Mouse (Mus musculus) Patski (cell line): ENCODE measurements around the gene Dab1. TPM values are rescaled to one million over a fixed set of nuclear protein-coding genes. Genes with fewer than 3 reads are reported as not detected.

Source experiments
- ATAC-seq: fragments of 100-300 bp; one replicate; pipeline ENCODE4 v1.8.0; 2021
- CTCF ChIA-PET: fragments of 350-600 bp; sonication (Branson Sonifier 250); formaldehyde crosslinking; loops from one replicate; lab custom pipeline; 2022; ENCODE audit warnings: inconsistent platforms; lab: Charles Lee
- POLR2A ChIA-PET: fragments of 350-600 bp; sonication (Branson Sonifier 250); formaldehyde crosslinking; loops from one replicate; lab custom pipeline; 2022; ENCODE audit warnings: antibody characterized with exemption, inconsistent platforms; lab: Charles Lee
- DNase-seq: peaks from one replicate; pipeline ENCODE4 v3.0.0-alpha.2; 2011; ENCODE audit warnings: low read depth, low spot score
- H3K27me3 ChIP-seq: fragments of 371-371 bp; one replicate; pipeline ENCODE4 v1.5.1; 2021
- CTCF ChIP-seq: fragments of 100-300 bp; IDR thresholded peaks from one replicate; pipeline ENCODE4 v1.5.1; 2021
- in situ Hi-C: fragments of 300-500 bp; cut with MboI; formaldehyde crosslinking; loops from 3 replicates; pipeline ENCODE4 v1.11.1; 2018; ENCODE audit warnings: low pct_unique_long_range_greater_than_20kb, mixed read lengths
- polyA plus RNA-seq: library from polyadenylated mRNA; unstranded; gene quantifications from one replicate; pipeline ENCODE4 v1.2.3, GENCODE M21; 2021

The Dab1 gene
- polyA plus RNA-seq, 1 experiment from 2014 or later = 0.08 TPM

DNA sequence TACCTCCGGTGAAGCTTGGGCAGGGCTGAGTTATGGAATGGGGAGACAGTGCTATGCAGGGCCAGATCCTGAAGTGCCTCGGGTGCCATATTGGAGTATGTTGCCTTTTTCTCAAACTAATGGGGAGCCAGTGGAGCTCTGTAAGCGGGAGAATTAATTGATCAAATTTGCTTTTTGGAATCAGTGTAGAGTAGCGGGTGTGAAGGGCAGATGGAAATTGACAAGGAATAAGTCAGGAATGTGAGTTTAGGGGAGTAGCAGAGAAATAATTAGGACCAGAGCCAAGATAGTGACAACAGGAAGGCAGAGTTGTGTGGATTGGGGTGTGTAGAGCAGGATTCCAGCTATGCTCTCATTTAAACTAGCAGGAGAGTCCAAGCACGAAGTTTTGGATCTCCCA lies 784.9 kb downstream of the Dab1 start:
- no peaks in the 10 kb centered on the region for H3K27me3 ChIP-seq
- in situ Hi-C loops = no loop called here
- no peak for TF ChIP-seq CTCF
- DNase-seq = no peak
- ChIA-PET CTCF (no interaction called here), POLR2A (no interaction called here)
- no peak for ATAC-seq

DNA sequence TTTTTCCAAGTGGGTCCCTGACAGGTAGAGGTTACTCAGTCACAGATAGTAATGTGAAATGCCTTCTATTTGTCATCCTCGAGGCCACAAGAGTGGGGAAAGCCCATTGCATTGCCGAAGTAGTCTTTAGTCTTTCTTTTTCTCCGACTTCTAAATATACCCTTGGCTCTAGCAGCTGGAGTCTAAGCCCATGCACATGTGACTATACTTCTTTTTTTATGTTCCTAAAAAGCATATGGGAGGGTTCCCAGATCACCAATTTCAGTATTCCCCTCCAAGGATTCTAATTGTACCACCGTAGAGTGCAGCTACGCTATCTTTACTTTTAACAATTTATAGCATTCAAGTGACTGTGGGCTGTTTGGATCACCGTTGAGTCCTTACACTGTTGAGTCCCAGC lies 791.8 kb downstream of the Dab1 start:
- DNase-seq (no peak), ATAC-seq (no peak)
- ChIA-PET POLR2A (no interaction called here), CTCF (no interaction called here)
- in situ Hi-C loops = no loop called here
- TF ChIP-seq CTCF = no peak
- H3K27me3 ChIP-seq = peaks cover 3% of the 10 kb centered on the region

DNA sequence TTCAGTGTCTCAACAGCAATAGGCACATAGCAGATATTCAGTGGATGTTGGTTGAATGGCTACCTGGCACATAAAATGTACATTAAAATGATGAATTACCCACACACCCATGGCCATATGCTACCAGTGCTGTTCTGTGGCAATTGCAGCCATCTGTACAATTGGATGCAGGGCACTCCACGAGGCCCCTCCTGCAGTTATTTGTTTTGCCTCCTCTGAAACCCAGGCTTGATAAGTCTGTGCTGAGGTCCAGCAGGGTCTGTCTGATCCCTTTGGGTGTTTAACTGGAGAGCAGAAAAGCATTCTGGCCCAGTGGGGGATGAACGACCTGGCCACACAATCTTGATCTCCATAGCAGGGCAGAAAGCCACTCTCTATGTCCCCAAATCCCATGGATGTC lies 796.3 kb downstream of the Dab1 start:
- no peak for DNase-seq
- peaks cover 3% of the 10 kb centered on the region for H3K27me3 ChIP-seq
- TF ChIP-seq CTCF = no peak
- POLR2A ChIA-PET = no interaction called here
- ATAC-seq = no peak
- CTCF ChIA-PET = no interaction called here
- in situ Hi-C loops = no loop called here

DNA sequence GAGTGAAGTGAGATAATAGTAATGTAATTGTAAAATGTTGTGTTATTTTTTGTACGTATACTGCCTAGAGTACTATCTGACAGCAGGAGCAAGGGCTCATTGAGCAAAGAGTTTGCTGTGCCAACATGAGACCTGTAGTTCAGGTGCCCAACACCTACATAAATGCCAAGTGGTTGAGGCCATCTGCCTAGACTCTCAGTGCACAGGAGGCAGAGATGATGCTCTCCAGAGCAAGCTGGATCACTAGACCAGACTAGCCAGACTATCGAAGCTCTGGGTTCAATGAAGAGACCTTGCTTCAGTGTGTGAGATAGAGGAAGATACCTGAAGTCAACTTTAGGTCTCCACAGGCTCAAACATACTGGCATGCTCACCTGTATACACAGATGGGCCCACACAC lies 799.2 kb downstream of the Dab1 start:
- no peak for TF ChIP-seq CTCF
- ChIA-PET POLR2A (no interaction called here), CTCF (no interaction called here)
- ATAC-seq (no peak), DNase-seq (no peak)
- H3K27me3 ChIP-seq = no peaks in the 10 kb centered on the region
- in situ Hi-C loops = no loop called here

DNA sequence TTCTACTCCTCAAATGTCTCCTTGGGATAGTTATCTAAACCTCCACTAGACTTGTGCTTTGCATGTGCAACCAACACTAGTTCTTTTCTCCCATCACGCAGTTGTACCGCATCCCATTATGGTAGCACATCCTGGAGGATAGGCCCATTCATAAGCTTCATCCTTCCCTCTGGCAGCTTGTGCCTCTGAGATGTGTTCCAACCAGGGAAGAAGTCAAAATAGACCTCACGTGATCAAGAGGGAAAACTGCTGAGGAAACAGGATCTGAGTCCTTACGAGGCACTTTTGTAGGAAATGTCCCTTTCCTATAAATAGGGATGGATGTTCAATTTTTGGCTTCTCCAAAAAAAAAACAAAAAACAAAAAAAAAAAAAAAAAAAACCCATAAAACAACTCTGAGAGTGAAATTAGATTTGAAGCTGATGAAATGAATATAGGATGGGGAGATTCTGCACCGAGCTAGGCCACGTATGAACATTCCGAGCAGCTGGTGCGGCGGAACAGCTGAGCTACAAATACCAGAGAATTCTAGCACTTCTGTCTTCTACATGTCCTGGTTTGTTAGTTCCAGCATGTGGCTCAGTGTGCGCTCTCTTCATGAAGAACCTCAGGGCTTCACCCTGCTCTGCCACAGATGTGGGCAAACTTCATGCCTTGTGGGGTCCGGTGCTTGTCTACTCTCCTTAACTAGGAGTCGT lies 802.0 kb downstream of the Dab1 start:
- no peak for DNase-seq
- no peak for TF ChIP-seq CTCF
- ChIA-PET POLR2A (interaction anchor here (0.7 kb wide), 1 partner anchor 674 kb away, joined by 3 read pairs; no protein-coding TSS in a partner anchor), CTCF (no interaction called here)
- ATAC-seq = no peak
- in situ Hi-C loops = no loop called here
- no peaks in the 10 kb centered on the region for H3K27me3 ChIP-seq

DNA sequence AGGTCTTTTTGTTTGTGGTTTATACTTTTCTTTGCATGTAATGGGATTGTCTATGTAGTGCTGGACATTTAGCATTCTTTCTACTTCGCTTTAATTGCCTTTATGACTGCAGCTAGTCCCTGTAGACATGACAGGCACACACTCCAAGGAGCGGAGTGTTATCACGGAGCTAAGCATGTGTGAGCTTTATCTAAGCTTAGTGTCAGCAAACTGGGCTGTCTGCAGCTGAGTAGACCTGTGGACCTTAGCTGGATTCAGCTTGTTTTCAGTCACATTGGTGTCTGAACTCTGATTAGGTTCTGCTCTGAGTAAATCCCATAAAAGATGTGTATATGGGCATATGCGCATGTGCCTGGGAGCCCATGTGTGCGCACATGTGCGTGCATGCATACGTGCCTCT lies 810.0 kb downstream of the Dab1 start:
- ATAC-seq = no peak
- no peak for TF ChIP-seq CTCF
- no peaks in the 10 kb centered on the region for H3K27me3 ChIP-seq
- in situ Hi-C loops = no loop called here
- CTCF ChIA-PET = no interaction called here
- POLR2A ChIA-PET = no interaction called here
- no peak for DNase-seq

DNA sequence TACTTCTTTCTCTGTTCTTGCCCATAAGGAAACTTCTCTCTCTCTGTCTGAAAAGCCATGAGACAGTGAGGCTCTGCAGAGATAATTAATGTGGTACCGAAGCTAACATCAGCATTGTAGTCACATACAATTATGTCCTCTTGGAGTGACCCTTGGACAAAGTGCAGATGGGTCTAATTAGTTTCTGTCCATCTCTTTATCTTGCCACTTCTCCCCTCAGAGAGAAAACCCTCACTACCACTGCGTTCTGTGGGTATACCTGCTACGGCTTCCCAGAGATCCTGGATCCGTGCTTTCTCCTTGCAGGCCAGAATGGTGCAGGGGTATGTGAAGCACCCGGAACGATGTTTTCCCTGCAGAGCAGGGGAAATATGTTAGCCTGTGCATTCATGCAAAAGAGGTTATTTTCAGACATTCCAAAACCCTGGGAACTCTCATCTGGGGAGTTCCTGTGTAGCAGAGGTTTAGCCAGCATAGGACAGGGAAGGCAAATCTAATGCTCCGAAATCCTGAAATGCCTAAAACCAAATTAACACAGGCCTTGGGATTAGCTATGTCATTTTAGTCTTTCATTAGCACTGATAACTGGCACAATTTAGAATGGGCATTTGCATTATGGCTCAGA lies 812.2 kb downstream of the Dab1 start:
- no peak for ATAC-seq
- POLR2A ChIA-PET = no interaction called here

DNA sequence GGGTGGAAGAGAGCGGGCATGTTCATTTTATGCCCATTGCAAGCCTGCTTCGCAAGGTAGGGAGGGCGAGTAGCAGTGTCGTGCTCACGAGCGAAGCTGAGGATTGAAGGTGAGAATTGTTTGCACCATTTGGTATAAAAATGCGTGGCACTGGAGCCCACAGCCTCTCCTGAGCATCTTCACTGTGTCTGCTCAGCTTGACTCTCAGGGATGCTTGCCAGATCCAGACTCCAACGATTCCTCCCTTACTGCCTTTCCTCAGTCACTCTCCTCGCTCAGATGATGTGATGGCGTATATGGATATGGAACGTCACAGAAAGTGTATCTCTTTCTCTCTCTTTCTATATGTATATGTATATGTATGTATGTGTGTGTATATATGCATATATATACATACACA lies 813.0 kb downstream of the Dab1 start:
- ChIA-PET POLR2A (no interaction called here), CTCF (no interaction called here)
- in situ Hi-C loops = no loop called here
- ATAC-seq (no peak), DNase-seq (no peak)
- TF ChIP-seq CTCF = no peak
- no peaks in the 10 kb centered on the region for H3K27me3 ChIP-seq

More for the DNA sequence above, 812.2 kb downstream of the Dab1 start:
- no peaks in the 10 kb centered on the region for H3K27me3 ChIP-seq
- no peak for TF ChIP-seq CTCF
- CTCF ChIA-PET = no interaction called here
- in situ Hi-C loops = no loop called here
- no peak for DNase-seq

DNA sequence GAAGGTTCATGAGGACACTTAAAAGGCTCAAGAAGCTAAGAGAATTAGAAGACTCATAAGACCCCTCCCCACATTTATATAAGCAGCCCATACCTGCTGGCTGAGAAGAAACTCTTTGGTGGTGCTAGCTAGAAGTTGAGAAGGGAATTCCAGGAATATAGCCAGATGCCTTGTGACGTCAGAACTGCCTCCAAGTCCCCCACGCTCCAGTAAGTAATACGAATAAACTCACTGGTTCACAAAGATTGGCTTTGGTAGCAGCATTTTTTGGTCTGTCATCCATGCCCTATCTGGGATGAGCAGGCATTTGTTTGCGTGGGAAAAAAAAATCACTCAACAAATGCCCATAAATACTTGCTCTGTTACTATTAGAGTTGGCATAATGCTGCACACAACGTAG lies 816.6 kb downstream of the Dab1 start:
- POLR2A ChIA-PET = no interaction called here
- in situ Hi-C loops = no loop called here

DNA sequence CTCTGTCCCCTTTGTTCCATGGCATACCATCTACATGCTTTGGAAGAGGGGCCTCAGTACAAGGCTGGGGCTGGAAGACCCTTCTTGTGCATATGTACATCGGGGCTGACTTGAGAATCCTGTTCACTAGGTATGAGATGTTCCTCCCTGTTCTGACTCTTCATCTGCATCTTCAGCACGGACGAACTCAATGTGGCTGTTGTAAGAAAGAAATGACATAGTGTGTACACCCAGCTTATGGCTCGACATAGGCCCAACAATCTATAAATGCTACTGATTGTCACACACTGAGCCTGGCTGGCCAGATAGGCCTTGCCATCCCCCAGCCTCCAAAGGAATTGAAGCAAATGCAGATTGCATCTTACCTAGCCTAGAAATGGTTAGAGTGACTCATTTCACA lies 817.3 kb downstream of the Dab1 start:
- in situ Hi-C loops = no loop called here
- CTCF ChIA-PET = no interaction called here
- no peaks in the 10 kb centered on the region for H3K27me3 ChIP-seq
- no peak for TF ChIP-seq CTCF
- POLR2A ChIA-PET = no interaction called here
- DNase-seq = no peak
- no peak for ATAC-seq

More for the DNA sequence above, 816.6 kb downstream of the Dab1 start:
- ATAC-seq (no peak), DNase-seq (no peak)
- no peak for TF ChIP-seq CTCF
- CTCF ChIA-PET = no interaction called here
- H3K27me3 ChIP-seq = no peaks in the 10 kb centered on the region

DNA sequence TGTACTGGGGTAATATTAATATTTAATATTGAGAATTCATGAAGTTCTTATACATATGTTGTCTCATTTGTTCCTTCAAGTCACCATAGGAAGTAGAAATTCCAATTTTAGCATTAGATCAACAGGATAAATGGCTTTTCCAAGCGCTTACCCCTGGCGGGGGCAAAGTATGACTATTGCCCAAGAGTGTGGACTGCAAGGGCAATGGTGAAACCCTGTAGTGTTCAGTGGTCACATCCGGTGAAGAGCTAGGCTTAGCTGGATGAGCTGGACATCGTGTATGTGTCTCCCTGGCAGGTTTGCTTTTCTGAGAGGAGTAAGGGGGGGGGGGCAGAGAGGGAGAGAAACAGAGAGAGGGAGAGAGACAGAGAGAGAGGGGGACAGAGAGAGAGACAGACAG lies 819.6 kb downstream of the Dab1 start:
- TF ChIP-seq CTCF = no peak
- POLR2A ChIA-PET = no interaction called here

More for the DNA sequence above, 819.6 kb downstream of the Dab1 start:
- ATAC-seq (no peak), DNase-seq (no peak)
- in situ Hi-C loops = no loop called here
- no peaks in the 10 kb centered on the region for H3K27me3 ChIP-seq
- CTCF ChIA-PET = no interaction called here
